Mouse (Mus musculus) liver, adult 2 months (tissue): ENCODE results near the gene Dusp27.

ENCODE experiments used
- CTCF ChIP-seq: fragments of 200-500 bp; IDR thresholded peaks from 2 replicates; pipeline ENCODE4 v1.5.1; 2011; ENCODE audit warnings: low read depth, low read length, control low read depth
- POLR2A ChIP-seq: fragments of 200-500 bp; IDR thresholded peaks from 2 replicates; pipeline ENCODE4 v1.6.1; 2011; ENCODE audit warnings: low read length, control low read depth; ENCODE audit not compliant: insufficient read depth; ENCODE audit errors: extremely low read depth

DNA sequence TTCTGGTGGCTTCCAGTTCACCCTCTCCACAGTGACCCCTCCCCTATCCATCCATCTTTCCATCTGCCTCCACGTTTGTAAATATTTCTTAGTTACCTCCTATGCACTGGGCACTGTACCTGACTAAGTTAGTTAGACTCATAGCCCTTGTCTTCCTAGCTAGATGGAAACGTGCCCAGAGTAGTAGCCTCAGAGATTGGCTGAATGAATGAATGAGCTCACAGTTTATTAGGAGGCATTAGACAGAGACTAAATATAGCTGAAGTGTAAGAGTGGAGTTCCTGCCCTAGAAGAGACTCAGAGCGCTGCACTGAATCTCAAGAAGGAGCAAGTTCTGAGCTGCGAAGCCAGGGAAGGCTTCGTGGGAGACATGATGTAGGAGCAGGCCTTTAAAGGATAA lies 829 bp upstream of the Dusp27 start:
- TF ChIP-seq CTCF: no peak
- TF ChIP-seq POLR2A: no peak
